Mouse (Mus musculus) forebrain, embryonic 14.5 days (tissue): ENCODE data around the gene Abat. TPM values are rescaled to one million over a fixed set of nuclear protein-coding genes. Genes with fewer than 3 reads are reported as not detected.
"Not testable (repeated sequence)": the region's sequence is repeated elsewhere in the genome, so short reads cannot be mapped to it uniquely, and the experiment has no call there.

ENCODE experiments used
- ATAC-seq: fragments of 200-750 bp; cut with Nextera tagmentation; 2 replicates; pipeline ENCODE4 v1.8.0; 2017; ENCODE audit warnings: mild to moderate bottlenecking, moderate library complexity
- DNase-seq: peaks from one replicate; pipeline ENCODE4 v3.0.0-alpha.2; 2015; ENCODE audit warnings: low spot score
- H3K27ac ChIP-seq: fragments of 300-500 bp; sonication (generic); 2 replicates; pipeline ENCODE4 v1.5.1; 2014; ENCODE audit warnings: low read depth, mild to moderate bottlenecking, control low read depth, low read length, moderate library complexity
- H3K27me3 ChIP-seq: fragments of 300-500 bp; sonication (generic); replicated peaks from 2 replicates; pipeline ENCODE4 v1.6.1; 2014; ENCODE audit warnings: low read length, control low read depth, mixed read lengths; ENCODE audit not compliant: control insufficient read depth, insufficient read depth
- H3K36me3 ChIP-seq: fragments of 300-500 bp; sonication (generic); 2 replicates; pipeline ENCODE4 v1.6.1; 2014; ENCODE audit warnings: low read length, control low read depth; ENCODE audit not compliant: control insufficient read depth, insufficient read depth
- H3K4me1 ChIP-seq: fragments of 300-500 bp; sonication (generic); 2 replicates; pipeline ENCODE4 v1.6.1; 2014; ENCODE audit warnings: antibody characterized with exemption, low read length, control low read depth; ENCODE audit not compliant: control insufficient read depth, insufficient read depth
- H3K4me2 ChIP-seq: fragments of 300-500 bp; sonication (generic); 2 replicates; pipeline ENCODE4 v1.6.1; 2014; ENCODE audit warnings: mild to moderate bottlenecking, control low read depth, low read length
- H3K4me3 ChIP-seq: fragments of 300-500 bp; sonication (generic); 2 replicates; pipeline ENCODE4 v1.5.1; 2014; ENCODE audit warnings: low read depth, low read length, control low read depth
- H3K9ac ChIP-seq: fragments of 300-500 bp; sonication (generic); 2 replicates; pipeline ENCODE4 v1.6.1; 2014; ENCODE audit warnings: mild to moderate bottlenecking, low read length, control low read depth, moderate library complexity
- H3K9me3 ChIP-seq: fragments of 300-500 bp; sonication (generic); replicated peaks from 2 replicates; pipeline ENCODE4 v1.6.1; 2016; ENCODE audit warnings: low read length, control low read depth, mixed read lengths; ENCODE audit not compliant: control insufficient read depth
- WGBS: fragments of 180-500 bp; shearing (Covaris S2); extraction: QIAGEN DNeasy Blood & Tissue Kit; methylation state at CpG from one replicate; pipeline ENCODE4 v1.1.7; 2014; 5-methylcytosine and 5-hydroxymethylcytosine counted together
- polyA plus RNA-seq: library from polyadenylated mRNA; unstranded; fragments of >200 nt; fragmentation: Nextera tagmentation; extraction: Ambion mirVana; gene quantifications from 2 replicates; pipeline ENCODE4 v1.2.1, GENCODE M21; 2014

Gene Abat
- polyA plus RNA-seq, 1 experiment from 2014 or later: 34.9 TPM

GRCm38 (mm10) chr16:8562827-8563226 lies 49.6 kb downstream of the Abat start:
- not testable (repeated sequence) for H3K4me2 ChIP-seq, H3K36me3 ChIP-seq, H3K9me3 ChIP-seq, H3K4me3 ChIP-seq, DNase-seq, H3K27ac ChIP-seq, ATAC-seq, H3K9ac ChIP-seq, H3K27me3 ChIP-seq
- H3K4me1 ChIP-seq: peaks cover 12% of the 10 kb centered on the region
- WGBS: 66% methylated on average over 3 of the region's 3 CpGs

- ATAC-seq: no peak
- no peak overlapping the region for H3K27ac ChIP-seq
- H3K27me3 ChIP-seq: no peaks in the 10 kb centered on the region
- H3K9ac ChIP-seq: no peak overlapping the region
- peaks cover 12% of the 10 kb centered on the region for H3K4me1 ChIP-seq
- H3K4me3 ChIP-seq: no peak overlapping the region
- peaks cover 4% of the 10 kb centered on the region for H3K9me3 ChIP-seq
- no peaks in the 10 kb centered on the region for H3K36me3 ChIP-seq
- no peak for DNase-seq
- no peak overlapping the region for H3K4me2 ChIP-seq
- WGBS: 84% methylated on average over 2 of the region's 2 CpGs
These were observed 51.6 kb downstream of the Abat start for GRCm38 (mm10) chr16:8564836-8565235.

DNA sequence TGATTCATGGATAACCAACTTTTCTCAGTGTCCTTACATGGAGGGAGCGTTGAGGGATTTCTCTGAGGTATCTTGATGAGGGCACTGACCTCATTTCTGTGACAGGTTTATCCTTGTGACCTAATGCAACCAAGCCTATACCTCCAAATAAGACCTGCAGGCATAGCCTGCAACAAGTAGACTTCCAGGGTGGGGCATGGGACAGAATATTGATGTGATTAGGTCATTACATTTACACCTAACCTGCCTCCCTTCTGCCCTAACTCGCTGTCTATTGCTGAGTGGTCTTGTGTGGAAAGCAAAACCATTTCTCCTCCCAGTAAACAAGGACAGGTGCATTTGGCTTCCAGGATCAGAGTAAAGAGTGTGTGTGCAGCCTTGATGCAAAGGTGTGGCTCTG lies 52.3 kb downstream of the Abat start:
- Histone ChIP-seq H3K36me3 (no peaks in the 10 kb centered on the region), H3K9ac (no peak overlapping the region), H3K27ac (peak overlapping the region; percentile 35; the same call in 1 of the 2 replicates), H3K4me3 (no peak overlapping the region), H3K9me3 (no peaks in the 10 kb centered on the region), H3K27me3 (no peaks in the 10 kb centered on the region), H3K4me2 (no peak overlapping the region), H3K4me1 (peaks cover 12% of the 10 kb centered on the region)
- 92% methylated on average over 2 of the region's 2 CpGs for whole genome bisulfite sequencing
- ATAC-seq (no peak), DNase-seq (no peak)

- no peak overlapping the region for H3K4me3 ChIP-seq
- H3K36me3 ChIP-seq: no peaks in the 10 kb centered on the region
- DNase-seq (peak; percentile 80), ATAC-seq (peak; percentile 81)
- H3K27me3 ChIP-seq: no peaks in the 10 kb centered on the region
- no peak overlapping the region for H3K4me2 ChIP-seq
- peaks cover 12% of the 10 kb centered on the region for H3K4me1 ChIP-seq
- H3K27ac ChIP-seq: peak overlapping the region; percentile 52; the same call in 1 of the 2 replicates
- WGBS: 7% methylated on average over 3 of the region's 3 CpGs
- H3K9me3 ChIP-seq: no peaks in the 10 kb centered on the region
- no peak overlapping the region for H3K9ac ChIP-seq
These were observed 53.0 kb downstream of the Abat start for GRCm38 (mm10) chr16:8566115-8566711.

DNA sequence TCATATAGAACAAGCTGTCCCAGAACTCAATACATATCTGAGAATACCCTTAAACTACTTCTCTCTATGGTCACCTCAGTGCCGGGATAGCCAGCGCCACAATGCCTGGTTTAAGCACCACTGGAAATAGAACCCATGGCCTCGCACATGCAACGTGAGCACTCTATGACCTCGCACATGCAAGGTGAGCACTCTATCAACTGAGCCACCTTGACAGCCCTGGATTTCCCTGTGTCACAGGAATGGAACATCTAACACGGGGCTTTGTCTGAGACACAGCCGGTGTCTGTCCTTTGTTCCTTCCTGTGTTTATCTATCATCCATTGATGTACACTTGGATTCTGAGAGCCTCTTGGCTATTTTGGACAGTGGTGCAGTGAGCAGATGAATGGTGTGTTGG lies 55.7 kb downstream of the Abat start:
- Histone ChIP-seq H3K4me2 (no peak overlapping the region), H3K27me3 (no peaks in the 10 kb centered on the region), H3K9me3 (no peaks in the 10 kb centered on the region), H3K9ac (no peak overlapping the region), H3K4me3 (no peak overlapping the region), H3K27ac (no peak overlapping the region), H3K36me3 (no peaks in the 10 kb centered on the region), H3K4me1 (peaks cover 12% of the 10 kb centered on the region)
- DNase-seq (no peak), ATAC-seq (no peak)
- WGBS: 82% methylated on average over 7 of the region's 7 CpGs

- no peak overlapping the region for H3K27ac ChIP-seq
- H3K36me3 ChIP-seq: no peaks in the 10 kb centered on the region
- no peak overlapping the region for H3K9ac ChIP-seq
- H3K4me3 ChIP-seq: no peak overlapping the region
- peaks cover 12% of the 10 kb centered on the region for H3K4me1 ChIP-seq
- no peak overlapping the region for H3K4me2 ChIP-seq
- 88% methylated on average over 12 of the region's 12 CpGs for WGBS
- no peaks in the 10 kb centered on the region for H3K27me3 ChIP-seq
- ATAC-seq (no peak), DNase-seq (no peak)
- no peaks in the 10 kb centered on the region for H3K9me3 ChIP-seq
These were observed 57.1 kb downstream of the Abat start for GRCm38 (mm10) chr16:8570336-8570735.

DNA sequence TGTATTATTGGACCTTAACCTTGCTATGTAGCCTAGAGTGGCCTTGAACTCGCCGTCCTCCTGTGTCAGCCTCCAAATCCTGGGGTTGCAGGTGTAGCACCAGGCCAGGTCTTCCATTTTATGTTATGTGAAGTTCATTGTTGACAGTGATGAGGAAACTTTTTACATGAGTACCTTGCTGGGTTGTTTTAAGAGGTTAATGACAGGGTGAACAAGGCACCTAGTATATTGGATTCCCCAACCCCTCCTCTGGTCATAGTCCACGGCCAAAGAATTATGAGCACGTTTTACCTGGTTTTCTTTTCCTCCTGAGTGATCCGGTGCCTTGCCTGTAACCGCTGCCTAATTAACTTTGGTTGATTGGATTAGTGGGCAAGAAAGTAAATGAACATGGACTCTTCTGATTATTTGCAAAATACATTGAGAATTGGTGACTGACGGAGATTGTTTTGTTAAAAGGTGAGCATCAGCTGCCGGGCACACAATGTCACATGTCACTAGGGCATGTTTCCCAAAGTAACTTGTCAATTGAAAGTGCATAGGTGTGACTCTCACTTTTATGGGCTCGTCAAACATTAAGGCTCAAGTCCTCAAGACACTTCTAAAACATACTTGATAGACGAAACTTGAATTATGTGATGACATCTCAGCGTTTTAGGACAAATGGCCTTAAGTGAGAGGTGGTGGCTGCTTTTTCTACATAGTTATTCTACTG lies 57.8 kb downstream of the Abat start:
- no peaks in the 10 kb centered on the region for H3K27me3 ChIP-seq
- no peak overlapping the region for H3K4me3 ChIP-seq
- H3K9me3 ChIP-seq: no peaks in the 10 kb centered on the region
- H3K9ac ChIP-seq: no peak overlapping the region
- H3K36me3 ChIP-seq: no peaks in the 10 kb centered on the region
- no peak overlapping the region for H3K4me2 ChIP-seq
- no peak overlapping the region for H3K27ac ChIP-seq
- 80% methylated on average over 11 of the region's 11 CpGs for WGBS
- peaks cover 6% of the 10 kb centered on the region for H3K4me1 ChIP-seq
- DNase-seq: no peak
- no peak for ATAC-seq

DNA sequence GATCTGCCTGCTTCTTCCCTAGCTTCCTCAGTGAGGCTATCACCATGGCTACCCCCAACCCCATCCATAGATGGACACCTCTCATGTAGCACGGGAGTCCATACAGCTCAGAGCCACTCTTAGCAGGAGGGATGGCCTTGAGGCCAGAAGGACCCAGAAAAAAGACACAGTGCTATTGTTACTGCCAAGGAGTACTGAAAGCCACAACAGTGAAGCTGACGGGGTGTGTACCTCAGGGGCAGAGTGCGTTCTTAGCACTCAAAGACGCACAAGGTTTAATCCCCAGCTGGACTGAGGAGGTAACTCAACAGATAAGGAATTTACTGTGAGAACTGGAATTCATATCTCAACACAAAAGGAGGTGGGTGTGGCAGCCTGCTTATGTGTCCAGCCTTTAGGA lies 59.8 kb downstream of the Abat start:
- Histone ChIP-seq H3K9me3 (no peaks in the 10 kb centered on the region), H3K4me1 (no peaks in the 10 kb centered on the region), H3K4me3 (no peak overlapping the region), H3K36me3 (no peaks in the 10 kb centered on the region), H3K27ac (no peak overlapping the region), H3K4me2 (no peak overlapping the region), H3K27me3 (no peaks in the 10 kb centered on the region), H3K9ac (no peak overlapping the region)
- ATAC-seq: no peak
- DNase-seq: no peak
- 85% methylated on average over 4 of the region's 4 CpGs for whole genome bisulfite sequencing

GRCm38 (mm10) chr16:8573751-8574150 lies 60.5 kb downstream of the Abat start:
- 40% methylated on average over 3 of the region's 3 CpGs for WGBS
- Histone ChIP-seq H3K27me3 (no peaks in the 10 kb centered on the region), H3K9me3 (no peaks in the 10 kb centered on the region), H3K36me3 (no peaks in the 10 kb centered on the region), H3K4me1 (no peaks in the 10 kb centered on the region), H3K27ac (no peak overlapping the region), H3K4me3 (no peak overlapping the region), H3K9ac (no peak overlapping the region), H3K4me2 (no peak overlapping the region)
- ATAC-seq (no peak), DNase-seq (no peak)
